Mouse (Mus musculus): Measurements from ENCODE around the gene Zbtb44. TPM values are rescaled to one million over a fixed set of nuclear protein-coding genes. Genes with fewer than 3 reads are reported as not detected.

Zbtb44 gene
- 52.5 and 57.9 TPM in 2 replicates for total RNA-seq (2015)
- 27.0 and 27.4 TPM in 2 replicates for total RNA-seq (2017)

- peak; percentile 65 for ATAC-seq (replicated peaks; ENCODE audit: poor library complexity)
These were observed at the start of gene Zbtb44 for GRCm38 (mm10) chr9:31030532-31031413. TSS of gene Zbtb44 (plus strand) at chr9:31030644.

- ATAC-seq (replicated peaks; ENCODE audit: poor library complexity), result no peak; the same call in 1 of the 2 replicates
These were observed 44.7 kb upstream of the Zbtb44 start for GRCm38 (mm10) chr9:30985782-30986181.

- ATAC-seq (replicated peaks; ENCODE audit: poor library complexity), result no peak
These were observed 37.3 kb upstream of the Zbtb44 start for GRCm38 (mm10) chr9:30993106-30993505.

- no peak for ATAC-seq (replicated peaks; ENCODE audit: poor library complexity)
These were observed 33.6 kb upstream of the Zbtb44 start for GRCm38 (mm10) chr9:30996590-30997562.

GRCm38 (mm10) chr9:31000641-31001040 lies 29.8 kb upstream of the Zbtb44 start:
- ATAC-seq (replicated peaks; ENCODE audit: poor library complexity), result no peak

- no peak for ATAC-seq (replicated peaks; ENCODE audit: poor library complexity)
These were observed 27.9 kb upstream of the Zbtb44 start for GRCm38 (mm10) chr9:31002528-31002927.

GRCm38 (mm10) chr9:31009334-31009733 lies 21.1 kb upstream of the Zbtb44 start:
- peak; percentile 68; the same call in 1 of the 2 replicates for ATAC-seq (replicated peaks; ENCODE audit: poor library complexity)

GRCm38 (mm10) chr9:31010040-31010439 lies 20.4 kb upstream of the Zbtb44 start:
- ATAC-seq (replicated peaks; ENCODE audit: poor library complexity), result no peak

- ATAC-seq (replicated peaks; ENCODE audit: poor library complexity), result no peak
These were observed 19.7 kb upstream of the Zbtb44 start for GRCm38 (mm10) chr9:31010749-31011148.

- no peak for ATAC-seq (replicated peaks; ENCODE audit: poor library complexity)
These were observed 18.9 kb upstream of the Zbtb44 start for GRCm38 (mm10) chr9:31011533-31011932.

- ATAC-seq (replicated peaks; ENCODE audit: poor library complexity), result no peak
These were observed 17.8 kb upstream of the Zbtb44 start for GRCm38 (mm10) chr9:31012674-31013073.

- ATAC-seq (replicated peaks; ENCODE audit: poor library complexity), result no peak
These were observed 17.0 kb upstream of the Zbtb44 start for GRCm38 (mm10) chr9:31013415-31013814.

GRCm38 (mm10) chr9:31017616-31018015 lies 12.8 kb upstream of the Zbtb44 start:
- ATAC-seq (replicated peaks; ENCODE audit: poor library complexity), result no peak

GRCm38 (mm10) chr9:31018158-31018557 lies 12.3 kb upstream of the Zbtb44 start:
- peak; percentile 69 for ATAC-seq (replicated peaks; ENCODE audit: poor library complexity)

- no peak for ATAC-seq (replicated peaks; ENCODE audit: poor library complexity)
These were observed 11.7 kb upstream of the Zbtb44 start for GRCm38 (mm10) chr9:31018705-31019104.

GRCm38 (mm10) chr9:31028251-31028650 lies 2.2 kb upstream of the Zbtb44 start:
- no peak for ATAC-seq (replicated peaks; ENCODE audit: poor library complexity)

GRCm38 (mm10) chr9:31029751-31030511 lies 513 bp upstream of the Zbtb44 start:
- peak; percentile 88 for ATAC-seq (replicated peaks; ENCODE audit: poor library complexity)

- no peak for ATAC-seq (replicated peaks; ENCODE audit: poor library complexity)
These were observed 985 bp downstream of the Zbtb44 start for GRCm38 (mm10) chr9:31031414-31031843.

GRCm38 (mm10) chr9:31032546-31032945 lies 2.1 kb downstream of the Zbtb44 start:
- ATAC-seq (replicated peaks; ENCODE audit: poor library complexity), result no peak

- peak; percentile 93 for ATAC-seq (replicated peaks; ENCODE audit: poor library complexity)
These were observed 19.8 kb downstream of the Zbtb44 start for GRCm38 (mm10) chr9:31050208-31050607.

Measured in megakaryocyte progenitor cell, adult 5-6 weeks (primary cell).